Mouse (Mus musculus): Measurements from ENCODE around the gene Med28. TPM values are rescaled to one million over a fixed set of nuclear protein-coding genes. Genes with fewer than 3 reads are reported as not detected.
A peak's percentile ranks its signal among the peaks of the same experiment; 100 is the strongest.

The Med28 gene
- polyA plus RNA-seq, 1 experiment from 2014 or later = 309 TPM

DNA sequence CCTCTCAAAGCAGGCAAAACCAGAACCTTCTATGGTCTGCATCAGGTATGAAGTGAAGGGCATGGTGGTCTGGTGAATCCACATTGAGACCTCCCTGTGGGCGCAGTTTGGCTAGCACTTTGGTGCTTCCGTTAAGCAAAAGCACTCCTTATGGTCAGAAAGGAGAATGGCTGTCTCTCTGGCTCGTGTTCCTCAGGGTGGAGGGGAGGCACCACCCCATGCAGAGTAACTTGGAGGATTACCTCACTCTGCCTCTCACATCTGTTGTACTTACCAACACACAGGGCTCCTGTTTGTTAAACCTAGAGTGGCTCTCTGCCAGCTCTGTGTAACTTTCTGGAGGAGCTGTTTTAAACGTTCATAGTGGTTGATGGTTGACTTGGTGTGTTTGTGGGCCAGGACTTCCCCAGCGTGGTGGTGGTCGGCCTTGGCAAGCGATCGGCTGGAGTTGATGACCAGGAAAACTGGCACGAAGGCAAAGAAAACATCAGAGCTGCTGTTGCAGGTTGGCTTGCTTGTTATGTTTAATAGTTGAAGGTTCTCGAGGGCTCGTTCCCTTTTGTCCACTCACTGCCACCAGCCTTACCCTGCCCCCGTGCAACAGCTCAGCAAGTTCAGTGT lies 23.0 kb upstream of the Med28 start:
- no peak for DNase-seq (ENCODE audit: low spot score, missing footprints)
- no peak for ATAC-seq (ENCODE audit: low FRiP score)
- H3K4me1 ChIP-seq (ENCODE audit: control insufficient read depth, insufficient read depth, low read length) = peaks cover 7% of the 10 kb centered on the region
- no peaks in the 10 kb centered on the region for H3K9me3 ChIP-seq (ENCODE audit: control insufficient read depth, low read length)
- no peak overlapping the region for H3K27ac ChIP-seq (ENCODE audit: low read depth, low read length)
- H3K4me3 ChIP-seq (ENCODE audit: low read depth, low read length) = no peak overlapping the region
- H3K9ac ChIP-seq (ENCODE audit: low read length) = no peak overlapping the region
- 90% methylated on average over 12 of the region's 12 CpGs for WGBS
- H3K36me3 ChIP-seq (ENCODE audit: control insufficient read depth, insufficient read depth, low read length) = peaks cover 11% of the 10 kb centered on the region; the same call in 1 of the 2 replicates
- no peaks in the 10 kb centered on the region for H3K27me3 ChIP-seq (ENCODE audit: control insufficient read depth, insufficient read depth, low read length)
- no peak overlapping the region for H3K4me2 ChIP-seq

DNA sequence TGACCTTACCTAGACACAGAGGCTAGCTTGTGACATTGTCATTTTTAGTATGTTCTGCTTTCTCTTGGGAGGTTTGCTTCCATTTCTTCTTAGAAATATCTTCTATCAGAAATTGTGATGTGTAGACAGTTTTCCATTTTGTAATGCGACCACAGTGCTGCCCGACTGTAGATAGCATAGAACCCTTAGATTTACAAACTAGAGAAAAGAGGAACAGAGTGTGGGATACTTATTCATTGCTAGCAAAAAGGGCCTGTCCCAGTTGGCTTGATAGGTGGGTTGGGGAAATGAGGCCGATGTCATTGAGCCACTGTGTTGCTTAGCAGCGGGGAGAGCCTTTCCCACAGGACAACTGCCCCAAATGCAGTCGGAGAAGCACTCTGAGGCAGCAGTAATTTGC lies 22.5 kb upstream of the Med28 start:
- Histone ChIP-seq H3K9me3 (ENCODE audit: control insufficient read depth, low read length) (no peaks in the 10 kb centered on the region), H3K4me1 (ENCODE audit: control insufficient read depth, insufficient read depth, low read length) (peaks cover 7% of the 10 kb centered on the region), H3K27ac (ENCODE audit: low read depth, low read length) (no peak overlapping the region), H3K36me3 (ENCODE audit: control insufficient read depth, insufficient read depth, low read length) (peaks cover 11% of the 10 kb centered on the region; the same call in 1 of the 2 replicates), H3K4me3 (ENCODE audit: low read depth, low read length) (no peak overlapping the region), H3K9ac (ENCODE audit: low read length) (no peak overlapping the region), H3K4me2 (no peak overlapping the region), H3K27me3 (ENCODE audit: control insufficient read depth, insufficient read depth, low read length) (no peaks in the 10 kb centered on the region)
- ATAC-seq (ENCODE audit: low FRiP score) (no peak), DNase-seq (ENCODE audit: low spot score, missing footprints) (no peak)
- 92% methylated on average over 5 of the region's 5 CpGs for WGBS

DNA sequence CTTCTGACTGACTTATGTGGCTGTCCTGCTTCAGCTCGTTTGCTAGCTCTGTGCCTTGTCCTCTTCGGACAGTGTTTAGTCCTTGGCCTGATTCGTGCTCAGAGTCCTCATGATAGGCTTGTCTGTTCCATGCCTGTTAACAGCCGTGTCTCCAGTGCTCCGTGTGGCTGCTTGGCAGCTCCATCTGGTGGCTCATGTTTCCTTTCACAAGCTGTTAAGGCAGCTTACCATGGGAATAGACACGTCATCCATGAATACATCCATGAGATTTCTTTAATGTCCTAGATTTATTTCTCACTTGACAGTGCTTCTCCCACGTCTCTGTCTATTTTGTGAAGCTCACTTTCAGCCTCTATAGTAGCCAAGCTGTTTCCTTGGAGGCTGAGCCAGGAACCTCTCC lies 10.0 kb upstream of the Med28 start:
- WGBS = 87% methylated on average over 7 of the region's 7 CpGs
- Histone ChIP-seq H3K36me3 (ENCODE audit: control insufficient read depth, insufficient read depth, low read length) (peaks cover 11% of the 10 kb centered on the region), H3K4me3 (ENCODE audit: low read depth, low read length) (no peak overlapping the region), H3K9ac (ENCODE audit: low read length) (no peak overlapping the region), H3K27ac (ENCODE audit: low read depth, low read length) (no peak overlapping the region), H3K9me3 (ENCODE audit: control insufficient read depth, low read length) (no peaks in the 10 kb centered on the region), H3K27me3 (ENCODE audit: control insufficient read depth, insufficient read depth, low read length) (no peaks in the 10 kb centered on the region), H3K4me2 (no peak overlapping the region), H3K4me1 (ENCODE audit: control insufficient read depth, insufficient read depth, low read length) (no peaks in the 10 kb centered on the region)
- ATAC-seq (ENCODE audit: low FRiP score) (no peak), DNase-seq (ENCODE audit: low spot score, missing footprints) (no peak)

DNA sequence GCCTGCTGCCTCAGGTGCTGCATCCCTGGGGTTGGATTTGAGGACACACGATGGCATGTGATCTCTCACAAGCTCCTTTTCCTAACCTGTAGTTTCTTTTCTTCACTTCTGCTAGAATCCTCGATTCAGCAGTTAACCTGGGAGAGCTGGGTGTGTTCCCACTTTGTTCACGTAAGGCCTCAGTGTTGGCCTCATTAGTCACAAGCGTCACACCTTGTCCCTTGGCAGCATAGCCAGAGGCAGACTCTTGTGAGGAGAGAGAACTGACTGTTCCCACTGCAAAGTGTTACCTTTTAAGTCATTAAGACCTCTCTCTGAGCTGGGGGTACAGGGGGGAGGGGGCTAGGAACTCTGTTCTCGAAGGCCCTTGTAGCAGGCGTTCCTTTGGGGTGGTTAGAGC lies 7.1 kb upstream of the Med28 start:
- no peak for DNase-seq (ENCODE audit: low spot score, missing footprints)
- Histone ChIP-seq H3K4me1 (ENCODE audit: control insufficient read depth, insufficient read depth, low read length) (no peaks in the 10 kb centered on the region), H3K27me3 (ENCODE audit: control insufficient read depth, insufficient read depth, low read length) (no peaks in the 10 kb centered on the region), H3K9me3 (ENCODE audit: control insufficient read depth, low read length) (no peaks in the 10 kb centered on the region), H3K36me3 (ENCODE audit: control insufficient read depth, insufficient read depth, low read length) (no peaks in the 10 kb centered on the region), H3K27ac (ENCODE audit: low read depth, low read length) (no peak overlapping the region), H3K4me2 (no peak overlapping the region), H3K9ac (ENCODE audit: low read length) (no peak overlapping the region), H3K4me3 (ENCODE audit: low read depth, low read length) (no peak overlapping the region)
- WGBS = 94% methylated on average over 6 of the region's 6 CpGs
- ATAC-seq (ENCODE audit: low FRiP score) = no peak

DNA sequence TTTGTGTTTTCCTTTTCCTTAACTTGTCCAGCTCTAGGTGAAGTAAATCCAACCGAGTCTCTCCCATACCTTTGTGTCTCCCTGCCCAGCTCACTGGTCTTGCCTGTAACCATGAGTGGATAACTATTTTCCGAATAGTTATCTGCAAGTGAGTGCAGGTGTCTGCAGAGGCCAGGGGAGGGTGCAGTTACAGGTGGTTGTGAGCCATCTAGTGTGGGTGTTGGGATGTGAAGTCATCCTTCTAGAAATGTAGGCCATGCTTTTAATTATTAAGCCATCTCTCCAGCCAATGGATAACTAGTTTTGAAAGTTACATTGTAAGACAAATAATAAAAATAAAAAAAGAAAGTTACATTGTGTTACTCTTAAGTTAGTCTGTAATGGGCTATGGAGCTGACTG lies 6.5 kb upstream of the Med28 start:
- Histone ChIP-seq H3K4me3 (ENCODE audit: low read depth, low read length) (no peak overlapping the region), H3K9ac (ENCODE audit: low read length) (no peak overlapping the region), H3K27me3 (ENCODE audit: control insufficient read depth, insufficient read depth, low read length) (no peaks in the 10 kb centered on the region), H3K9me3 (ENCODE audit: control insufficient read depth, low read length) (no peaks in the 10 kb centered on the region), H3K36me3 (ENCODE audit: control insufficient read depth, insufficient read depth, low read length) (no peaks in the 10 kb centered on the region), H3K27ac (ENCODE audit: low read depth, low read length) (no peak overlapping the region), H3K4me1 (ENCODE audit: control insufficient read depth, insufficient read depth, low read length) (no peaks in the 10 kb centered on the region), H3K4me2 (no peak overlapping the region)
- WGBS = 92% methylated on average over 2 of the region's 2 CpGs
- DNase-seq (ENCODE audit: low spot score, missing footprints) (no peak), ATAC-seq (ENCODE audit: low FRiP score) (no peak)

DNA sequence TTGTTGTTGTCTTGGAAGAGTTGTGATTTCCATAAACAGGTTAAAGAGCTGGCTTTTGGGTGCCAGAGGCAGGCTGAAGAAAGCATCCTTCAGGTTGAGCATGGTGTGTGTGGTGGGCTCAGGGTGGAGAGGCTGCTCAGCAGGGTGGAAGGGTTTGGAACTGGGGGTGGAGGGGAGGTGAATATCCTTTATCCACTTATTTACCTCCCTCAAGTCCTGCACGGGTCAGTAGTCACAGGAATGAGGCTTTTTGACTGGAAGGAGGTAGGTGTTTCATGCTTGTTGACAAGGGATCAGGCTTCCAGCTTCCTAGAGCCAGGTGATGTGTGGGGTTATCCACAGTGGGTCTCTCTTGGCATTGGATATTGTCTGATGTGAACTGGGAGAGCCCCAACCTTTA lies 5.4 kb upstream of the Med28 start:
- no peak overlapping the region for H3K4me3 ChIP-seq (ENCODE audit: low read depth, low read length)
- no peak overlapping the region for H3K9ac ChIP-seq (ENCODE audit: low read length)
- 0 out of 2 replicates have a peak, but pooled peaks cover under 1% of the 10 kb centered on the region for H3K4me1 ChIP-seq (ENCODE audit: control insufficient read depth, insufficient read depth, low read length)
- H3K27ac ChIP-seq (ENCODE audit: low read depth, low read length) = no peak overlapping the region
- no peaks in the 10 kb centered on the region for H3K36me3 ChIP-seq (ENCODE audit: control insufficient read depth, insufficient read depth, low read length)
- no peak for DNase-seq (ENCODE audit: low spot score, missing footprints)
- no peaks in the 10 kb centered on the region for H3K9me3 ChIP-seq (ENCODE audit: control insufficient read depth, low read length)
- no peak overlapping the region for H3K4me2 ChIP-seq
- 96% methylated on average over 1 of the region's 1 CpGs for WGBS
- no peak for ATAC-seq (ENCODE audit: low FRiP score)
- H3K27me3 ChIP-seq (ENCODE audit: control insufficient read depth, insufficient read depth, low read length) = no peaks in the 10 kb centered on the region

DNA sequence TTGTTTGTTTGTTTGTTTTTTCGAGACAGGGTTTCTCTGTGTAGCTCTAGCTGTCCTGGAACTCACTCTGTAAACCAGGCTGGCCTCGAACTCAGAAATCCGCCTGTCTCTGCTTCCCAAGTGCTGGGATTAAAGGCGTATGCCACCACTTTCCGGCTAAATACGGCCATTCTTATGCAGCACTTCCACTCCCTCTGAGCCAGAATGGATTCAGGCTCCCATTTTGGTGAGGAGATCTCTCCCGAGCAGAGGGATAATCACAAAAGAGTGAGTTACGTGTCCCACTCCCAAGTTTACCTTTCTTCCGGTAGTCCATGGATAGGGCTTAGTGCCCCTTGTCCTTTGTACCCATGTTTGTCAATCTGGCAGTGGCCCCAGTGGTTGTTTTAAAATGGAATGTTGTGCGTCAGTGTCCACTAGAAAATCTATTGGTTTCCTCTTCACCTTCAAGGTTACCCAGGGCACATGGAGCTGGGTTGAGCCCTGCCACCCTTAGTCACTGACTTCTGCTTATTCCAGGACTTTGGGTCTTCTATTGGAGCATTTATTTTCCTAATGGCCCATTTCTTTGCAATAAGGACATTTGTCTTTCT lies 4.8 kb upstream of the Med28 start:
- Histone ChIP-seq H3K9ac (ENCODE audit: low read length) (no peak overlapping the region), H3K27ac (ENCODE audit: low read depth, low read length) (no peak overlapping the region), H3K4me3 (ENCODE audit: low read depth, low read length) (no peak overlapping the region), H3K4me1 (ENCODE audit: control insufficient read depth, insufficient read depth, low read length) (0 out of 2 replicates have a peak, but pooled peaks cover 2% of the 10 kb centered on the region), H3K4me2 (no peak overlapping the region), H3K9me3 (ENCODE audit: control insufficient read depth, low read length) (no peaks in the 10 kb centered on the region), H3K36me3 (ENCODE audit: control insufficient read depth, insufficient read depth, low read length) (no peaks in the 10 kb centered on the region), H3K27me3 (ENCODE audit: control insufficient read depth, insufficient read depth, low read length) (no peaks in the 10 kb centered on the region)
- no peak for DNase-seq (ENCODE audit: low spot score, missing footprints)
- 89% methylated on average over 10 of the region's 10 CpGs for WGBS
- no peak for ATAC-seq (ENCODE audit: low FRiP score)

DNA sequence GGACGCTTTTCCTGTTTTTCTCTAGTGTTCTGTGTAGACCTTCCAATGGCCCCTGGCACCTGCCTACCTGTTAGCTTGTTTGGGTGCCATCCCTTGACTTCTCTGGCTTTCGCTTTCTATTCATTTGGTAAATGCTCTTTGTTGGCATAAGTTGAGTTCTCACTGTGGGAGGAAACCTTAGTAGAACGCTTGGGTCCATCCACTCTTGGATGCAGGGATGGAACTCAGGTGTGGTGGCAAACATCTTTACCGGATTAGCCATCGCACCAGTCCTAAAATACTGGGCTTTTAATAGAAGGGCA lies 731 bp downstream of the Med28 start:
- H3K27me3 ChIP-seq (ENCODE audit: control insufficient read depth, insufficient read depth, low read length) = no peaks in the 10 kb centered on the region
- no peak for ATAC-seq (ENCODE audit: low FRiP score)
- H3K4me1 ChIP-seq (ENCODE audit: control insufficient read depth, insufficient read depth, low read length) = peaks cover 13% of the 10 kb centered on the region
- WGBS = 5% methylated on average over 5 of the region's 5 CpGs
- H3K4me2 ChIP-seq = peak overlapping the region; percentile 92
- no peak for DNase-seq (ENCODE audit: low spot score, missing footprints)
- H3K4me3 ChIP-seq (ENCODE audit: low read depth, low read length) = peak overlapping the region; percentile 77
- H3K9me3 ChIP-seq (ENCODE audit: control insufficient read depth, low read length) = no peaks in the 10 kb centered on the region
- no peaks in the 10 kb centered on the region; the same call in 1 of the 2 replicates for H3K36me3 ChIP-seq (ENCODE audit: control insufficient read depth, insufficient read depth, low read length)
- peak overlapping the region; percentile 91 for H3K9ac ChIP-seq (ENCODE audit: low read length)
- no peak overlapping the region for H3K27ac ChIP-seq (ENCODE audit: low read depth, low read length)

DNA sequence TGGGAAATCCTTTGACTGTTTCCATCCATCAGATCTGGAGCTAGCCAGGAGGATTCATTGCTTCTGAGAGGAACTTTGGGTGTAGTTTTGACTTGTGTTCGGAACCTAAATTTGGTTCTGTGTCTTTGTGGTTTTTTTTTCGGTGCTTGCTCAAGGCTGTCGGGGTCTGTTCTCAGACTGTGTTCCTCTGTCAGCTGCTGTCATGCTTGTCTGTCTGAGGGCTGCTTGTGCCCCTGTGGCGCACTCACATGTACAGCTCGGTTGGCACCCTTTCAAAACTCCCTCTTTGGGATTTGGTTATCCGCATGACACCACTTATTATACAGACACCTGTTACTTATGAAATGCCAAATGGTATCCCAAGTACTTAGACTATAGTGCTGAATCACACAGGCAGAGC lies 1.6 kb downstream of the Med28 start:
- no peak for ATAC-seq (ENCODE audit: low FRiP score)

More for the DNA sequence above, 1.6 kb downstream of the Med28 start:
- Histone ChIP-seq H3K4me2 (peak overlapping the region; percentile 92), H3K27ac (ENCODE audit: low read depth, low read length) (no peak overlapping the region), H3K4me3 (ENCODE audit: low read depth, low read length) (peak overlapping the region; percentile 77; the same call in 1 of the 2 replicates), H3K9ac (ENCODE audit: low read length) (no peak overlapping the region), H3K9me3 (ENCODE audit: control insufficient read depth, low read length) (no peaks in the 10 kb centered on the region), H3K4me1 (ENCODE audit: control insufficient read depth, insufficient read depth, low read length) (peaks cover 13% of the 10 kb centered on the region), H3K36me3 (ENCODE audit: control insufficient read depth, insufficient read depth, low read length) (no peaks in the 10 kb centered on the region; the same call in 1 of the 2 replicates), H3K27me3 (ENCODE audit: control insufficient read depth, insufficient read depth, low read length) (no peaks in the 10 kb centered on the region)
- no peak for DNase-seq (ENCODE audit: low spot score, missing footprints)
- 94% methylated on average over 6 of the region's 6 CpGs for WGBS
